Mouse (Mus musculus) kidney, postnatal 4 days (tissue): ENCODE data around the gene Btbd35f4.
"Not testable (repeated sequence)": the region's sequence is repeated elsewhere in the genome, so short reads cannot be mapped to it uniquely, and the experiment has no call there.

Experiments used
- DNase-seq, 2 experiments: peaks; one replicate each; pipeline ENCODE4 v3.0.0; 2021; ENCODE audit warnings: mixed read lengths in 2 of 2

Gene Btbd35f4

DNA sequence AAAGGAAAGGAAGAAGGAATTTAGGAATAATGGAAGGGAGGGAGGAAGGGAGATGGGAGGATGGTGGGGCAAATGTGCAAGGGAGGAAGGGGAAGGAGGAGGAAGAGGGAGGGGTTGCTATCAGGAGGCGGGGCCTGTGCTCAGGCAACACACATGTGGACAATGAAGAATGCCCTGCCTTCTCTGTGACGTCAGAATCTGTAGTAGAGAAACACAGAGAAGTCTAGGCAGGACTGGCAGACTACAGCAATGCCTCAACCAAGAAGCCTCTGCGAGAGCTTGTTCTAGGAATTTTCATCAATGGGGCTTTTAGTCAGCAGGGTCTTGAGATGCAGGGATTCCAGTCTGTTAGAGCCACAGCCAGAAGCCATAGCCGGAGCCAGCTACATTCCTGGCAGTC lies at the start of gene Btbd35f4:
Gene Btbd35f4 (plus strand): TSS at position 301 of the 400 bp plus-strand sequence.
- not testable (repeated sequence) for DNase-seq

DNA sequence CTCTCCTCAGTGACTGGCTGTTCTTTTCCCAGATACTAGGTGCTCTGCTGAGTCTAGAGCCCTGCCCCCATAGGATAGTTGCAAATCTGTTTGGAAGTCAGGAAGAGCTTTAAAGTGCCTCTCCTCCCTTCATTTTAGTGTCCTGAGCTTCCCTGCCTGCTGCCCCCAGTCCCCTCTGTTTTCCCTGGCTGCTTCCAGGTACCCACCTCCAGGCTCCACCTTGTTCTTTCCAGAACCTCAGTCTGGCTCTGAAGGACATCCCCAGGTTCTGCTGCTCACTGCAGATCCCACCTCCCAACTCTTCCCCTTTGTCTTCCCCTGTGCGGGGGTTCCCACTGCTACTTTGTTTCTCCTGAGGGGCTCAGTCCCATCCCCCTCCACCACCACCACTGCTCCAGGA lies 39.7 kb downstream of the Btbd35f4 start:
- not testable (repeated sequence) for DNase-seq
